Mouse (Mus musculus): Measurements from ENCODE around the gene Spag5. TPM values are rescaled to one million over a fixed set of nuclear protein-coding genes. Genes with fewer than 3 reads are reported as not detected.
A peak's percentile ranks its signal among the peaks of the same experiment; 100 is the strongest.

The Spag5 gene
- polyA plus RNA-seq, 1 experiment from 2014 or later: 41.8 TPM

DNA sequence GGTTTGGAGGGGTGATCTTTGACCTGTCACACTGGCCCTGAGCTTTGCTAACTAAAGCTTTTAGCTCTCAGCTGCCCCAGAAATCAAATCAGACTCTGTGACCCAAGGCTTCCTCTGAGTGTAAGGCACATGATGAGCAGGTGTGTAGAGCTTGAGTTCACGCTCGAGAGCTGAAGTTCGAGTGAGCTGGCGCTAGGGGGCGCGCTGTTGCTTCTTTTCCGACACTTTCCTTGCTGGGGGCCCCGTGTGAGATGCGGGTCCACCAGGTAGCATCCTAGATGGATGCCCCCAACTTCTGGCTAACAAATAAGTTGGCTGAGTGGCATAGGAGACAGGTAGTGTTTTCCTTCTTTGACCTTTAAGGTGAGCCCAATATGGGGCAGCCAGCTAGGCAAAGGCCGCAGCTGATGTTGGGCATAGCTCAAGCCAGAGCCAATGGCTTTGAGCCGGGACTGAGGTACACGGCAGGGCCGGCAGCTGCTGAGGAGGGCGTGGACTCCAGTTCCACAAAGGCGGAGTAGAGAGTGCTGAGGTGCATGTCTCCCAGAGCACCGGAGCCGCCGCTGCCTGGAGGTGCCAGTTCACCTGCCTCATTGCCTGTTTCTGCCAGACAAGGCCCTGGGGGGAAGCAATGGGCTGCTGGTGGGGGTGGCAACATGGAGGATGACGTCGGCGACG lies 57.1 kb downstream of the Spag5 start:
- no peaks in the 10 kb centered on the region for H3K36me3 ChIP-seq (ENCODE audit: poor library complexity, severe bottlenecking)
- ATAC-seq: no peak
- H3K27ac ChIP-seq: no peak overlapping the region
- no peaks in the 10 kb centered on the region for H3K27me3 ChIP-seq
- WGBS: 13% methylated on average over 22 of the region's 22 CpGs
- no peak overlapping the region for H3K4me3 ChIP-seq
- no peak overlapping the region for H3K4me2 ChIP-seq
- no peak overlapping the region for H3K9ac ChIP-seq
- H3K4me1 ChIP-seq: 0 out of 2 replicates have a peak, but pooled peaks cover 4% of the 10 kb centered on the region
- no peaks in the 10 kb centered on the region for H3K9me3 ChIP-seq (replicated peaks)

GRCm38 (mm10) chr11:78360125-78360788 lies 58.9 kb downstream of the Spag5 start:
- H3K4me1 ChIP-seq: 0 out of 2 replicates have a peak, but pooled peaks cover 4% of the 10 kb centered on the region
- H3K36me3 ChIP-seq (ENCODE audit: poor library complexity, severe bottlenecking): no peaks in the 10 kb centered on the region
- H3K4me2 ChIP-seq: peak overlapping the region; percentile 48
- H3K4me3 ChIP-seq: peak overlapping the region; percentile 23
- no peak overlapping the region for H3K9ac ChIP-seq
- H3K27me3 ChIP-seq: no peaks in the 10 kb centered on the region
- ATAC-seq: peak; percentile 63
- WGBS: 14% methylated on average over 13 of the region's 13 CpGs
- no peaks in the 10 kb centered on the region for H3K9me3 ChIP-seq (replicated peaks)
- H3K27ac ChIP-seq: no peak overlapping the region

DNA sequence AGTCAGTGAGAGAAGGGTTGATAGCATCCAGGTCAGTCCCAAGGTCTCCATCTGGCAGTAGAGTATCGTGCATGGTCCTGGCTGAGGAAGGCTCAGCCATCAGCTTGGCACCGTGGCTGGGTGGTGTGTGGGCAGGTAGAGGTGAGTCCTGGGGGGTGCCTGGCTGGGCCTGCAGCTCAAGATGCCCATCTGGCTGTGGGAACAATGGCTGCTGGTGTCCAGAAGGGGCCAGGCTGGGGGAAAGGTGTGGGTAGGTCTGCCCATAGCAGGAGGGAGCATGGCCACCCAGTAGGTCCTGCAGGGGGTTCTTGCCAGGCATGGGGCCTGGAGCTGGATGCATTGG lies 59.4 kb downstream of the Spag5 start:
- Histone ChIP-seq H3K27ac (no peak overlapping the region), H3K4me1 (0 out of 2 replicates have a peak, but pooled peaks cover 4% of the 10 kb centered on the region), H3K27me3 (no peaks in the 10 kb centered on the region), H3K4me3 (no peak overlapping the region), H3K9ac (no peak overlapping the region), H3K4me2 (0 out of 2 replicates have a peak overlapping the region, but pooled peaks have one; percentile 48), H3K9me3 (replicated peaks) (no peaks in the 10 kb centered on the region), H3K36me3 (ENCODE audit: poor library complexity, severe bottlenecking) (no peaks in the 10 kb centered on the region)
- 73% methylated on average over 2 of the region's 2 CpGs for WGBS
- ATAC-seq: peak; percentile 24; the same call in 1 of the 2 replicates

DNA sequence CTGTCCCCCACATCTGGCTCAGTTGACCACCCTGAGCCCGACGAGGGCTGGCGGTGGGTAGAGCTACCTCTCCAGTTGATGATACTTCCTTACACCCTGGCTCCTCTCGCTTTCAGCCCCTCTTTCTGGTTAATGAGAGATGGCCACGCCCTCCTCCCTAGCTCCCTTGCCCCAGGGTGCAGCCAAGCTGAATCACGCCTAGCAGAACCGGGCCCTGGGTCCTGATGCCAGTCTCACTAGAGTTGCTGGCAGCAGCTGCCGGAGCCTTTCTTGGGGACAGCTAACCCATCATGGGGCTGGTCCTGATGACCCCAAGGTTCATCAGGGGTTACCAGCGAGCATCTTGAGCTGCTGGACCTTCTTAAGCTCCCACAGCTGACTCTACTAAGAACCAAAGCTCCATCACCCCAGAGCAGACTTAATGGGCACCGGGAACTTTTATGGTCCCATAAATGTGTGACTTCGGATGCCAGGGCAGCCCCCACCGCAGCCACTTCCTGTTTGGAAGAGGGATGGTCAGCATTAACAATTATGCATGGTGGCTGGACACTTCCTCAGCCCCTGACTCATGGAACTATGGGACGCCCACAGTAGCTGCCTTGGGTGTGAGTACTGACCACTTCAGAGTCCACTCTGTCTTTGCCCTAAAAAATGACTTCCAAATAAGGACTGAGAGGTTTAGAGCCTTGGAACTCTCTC lies 62.1 kb downstream of the Spag5 start:
- no peak overlapping the region for H3K4me3 ChIP-seq
- 84% methylated on average over 13 of the region's 13 CpGs for WGBS
- H3K36me3 ChIP-seq (ENCODE audit: poor library complexity, severe bottlenecking): no peaks in the 10 kb centered on the region
- H3K9ac ChIP-seq: no peak overlapping the region
- H3K4me1 ChIP-seq: 0 out of 2 replicates have a peak, but pooled peaks cover 4% of the 10 kb centered on the region
- H3K27ac ChIP-seq: no peak overlapping the region
- no peaks in the 10 kb centered on the region for H3K27me3 ChIP-seq
- H3K9me3 ChIP-seq (replicated peaks): no peaks in the 10 kb centered on the region
- ATAC-seq: no peak
- no peak overlapping the region for H3K4me2 ChIP-seq

GRCm38 (mm10) chr11:78364103-78364502 lies 62.8 kb downstream of the Spag5 start:
- Histone ChIP-seq H3K4me3 (no peak overlapping the region), H3K4me2 (no peak overlapping the region), H3K4me1 (0 out of 2 replicates have a peak, but pooled peaks cover 4% of the 10 kb centered on the region), H3K9ac (no peak overlapping the region), H3K27me3 (no peaks in the 10 kb centered on the region), H3K9me3 (replicated peaks) (no peaks in the 10 kb centered on the region), H3K27ac (no peak overlapping the region), H3K36me3 (ENCODE audit: poor library complexity, severe bottlenecking) (no peaks in the 10 kb centered on the region)
- WGBS: 59% methylated on average over 8 of the region's 8 CpGs
- no peak for ATAC-seq

DNA sequence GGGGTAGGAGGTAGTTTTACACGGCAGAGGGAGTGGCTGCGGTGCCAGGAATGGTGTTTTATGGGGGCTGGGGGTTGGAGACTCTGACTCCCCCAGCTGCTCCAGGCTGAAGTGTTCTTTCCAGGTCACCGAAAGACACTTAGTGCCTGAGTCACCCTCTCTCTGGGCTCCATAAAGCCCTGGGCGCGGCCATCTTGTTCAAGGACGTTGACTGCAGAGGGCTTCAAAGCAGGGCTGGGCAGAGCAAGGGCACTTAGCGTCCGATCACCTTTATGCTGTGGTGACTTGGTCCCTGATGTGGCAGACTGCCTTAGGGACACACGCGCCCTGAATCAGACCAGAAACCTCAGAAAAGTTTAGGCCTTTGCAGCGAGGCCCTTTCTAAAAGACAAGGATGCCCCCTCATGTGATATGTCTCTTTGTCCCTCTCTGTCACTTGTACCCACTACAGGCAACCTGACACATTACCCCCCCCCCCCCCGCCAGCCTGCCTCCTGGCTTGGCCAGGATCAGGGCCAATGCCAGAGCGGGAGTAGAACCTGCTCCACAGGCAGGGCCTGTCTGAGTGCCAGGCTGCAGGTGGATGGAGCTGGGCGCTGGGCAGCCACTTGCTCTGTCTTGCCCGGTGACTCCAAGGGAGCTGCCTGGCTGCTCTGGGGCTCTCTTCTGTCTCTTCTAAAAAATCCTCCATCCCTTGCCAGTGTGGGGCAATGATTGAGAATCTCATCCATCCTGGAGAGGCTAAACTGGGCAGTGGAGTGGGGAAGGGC lies 66.3 kb downstream of the Spag5 start:
- no peak for ATAC-seq
- H3K4me2 ChIP-seq: no peak overlapping the region
- H3K9me3 ChIP-seq (replicated peaks): no peaks in the 10 kb centered on the region
- H3K4me3 ChIP-seq: no peak overlapping the region
- H3K9ac ChIP-seq: no peak overlapping the region
- H3K27ac ChIP-seq: no peak overlapping the region
- no peaks in the 10 kb centered on the region for H3K36me3 ChIP-seq (ENCODE audit: poor library complexity, severe bottlenecking)
- no peaks in the 10 kb centered on the region for H3K27me3 ChIP-seq
- 91% methylated on average over 15 of the region's 15 CpGs for WGBS
- H3K4me1 ChIP-seq: no peaks in the 10 kb centered on the region

GRCm38 (mm10) chr11:78370389-78370788 lies 69.1 kb downstream of the Spag5 start:
- ATAC-seq: no peak
- Histone ChIP-seq H3K36me3 (ENCODE audit: poor library complexity, severe bottlenecking) (no peaks in the 10 kb centered on the region), H3K4me1 (no peaks in the 10 kb centered on the region), H3K27me3 (no peaks in the 10 kb centered on the region), H3K27ac (no peak overlapping the region), H3K4me3 (no peak overlapping the region), H3K9ac (no peak overlapping the region), H3K9me3 (replicated peaks) (no peaks in the 10 kb centered on the region), H3K4me2 (no peak overlapping the region)
- WGBS: 65% methylated on average over 1 of the region's 1 CpGs

GRCm38 (mm10) chr11:78371711-78372110 lies 70.4 kb downstream of the Spag5 start:
- ATAC-seq: no peak
- Histone ChIP-seq H3K4me1 (no peaks in the 10 kb centered on the region), H3K9me3 (replicated peaks) (no peaks in the 10 kb centered on the region), H3K4me3 (no peak overlapping the region), H3K27ac (no peak overlapping the region), H3K9ac (no peak overlapping the region), H3K36me3 (ENCODE audit: poor library complexity, severe bottlenecking) (no peaks in the 10 kb centered on the region), H3K27me3 (no peaks in the 10 kb centered on the region), H3K4me2 (no peak overlapping the region)
- 88% methylated on average over 11 of the region's 11 CpGs for WGBS

Other genes with a start within 250 kb of the Spag5 start
- 33.0 and 36.6 TPM in 2 replicates for gene Eral1, start 221.1 kb upstream of the Spag5 start, polyA plus RNA-seq (2015; fragmentation: Nextera tagmentation; extraction: Ambion mirVana)
- gene Fam222b, start 206.9 kb upstream of the Spag5 start, polyA plus RNA-seq (2015; fragmentation: Nextera tagmentation; extraction: Ambion mirVana): 22.1 and 23.7 TPM in 2 replicates
- gene Traf4, start 135.9 kb upstream of the Spag5 start, polyA plus RNA-seq (2015; fragmentation: Nextera tagmentation; extraction: Ambion mirVana): 114 and 121 TPM in 2 replicates
- 5.4 and 8.7 TPM in 2 replicates for gene Nek8, start 124.9 kb upstream of the Spag5 start, polyA plus RNA-seq (2015; fragmentation: Nextera tagmentation; extraction: Ambion mirVana)
- 4.7 and 7.6 TPM in 2 replicates for gene Tlcd1, start 124.8 kb upstream of the Spag5 start, polyA plus RNA-seq (2015; fragmentation: Nextera tagmentation; extraction: Ambion mirVana)
- 970 and 1,119 TPM in 2 replicates for gene Rpl23a, start 117.9 kb upstream of the Spag5 start, polyA plus RNA-seq (2015; fragmentation: Nextera tagmentation; extraction: Ambion mirVana)
- 39.7 and 42.1 TPM in 2 replicates for gene Rab34, start 113.1 kb upstream of the Spag5 start, polyA plus RNA-seq (2015; fragmentation: Nextera tagmentation; extraction: Ambion mirVana)
- 1.3 and 1.6 TPM in 2 replicates for gene Proca1, start 108.1 kb upstream of the Spag5 start, polyA plus RNA-seq (2015; fragmentation: Nextera tagmentation; extraction: Ambion mirVana)
- gene Sdf2, start 55.8 kb upstream of the Spag5 start, polyA plus RNA-seq (2015; fragmentation: Nextera tagmentation; extraction: Ambion mirVana): 62.7 and 64.1 TPM in 2 replicates
- 24.9 and 29.4 TPM in 2 replicates for gene Supt6, start 55.5 kb upstream of the Spag5 start, polyA plus RNA-seq (2015; fragmentation: Nextera tagmentation; extraction: Ambion mirVana)
- gene 2610507B11Rik, start 39.8 kb upstream of the Spag5 start, polyA plus RNA-seq (2015; fragmentation: Nextera tagmentation; extraction: Ambion mirVana): 61.8 and 73.0 TPM in 2 replicates
- gene BC030499, start 10.7 kb upstream of the Spag5 start, polyA plus RNA-seq (2015; fragmentation: Nextera tagmentation; extraction: Ambion mirVana): 0.18 and 0.35 TPM in 2 replicates
- gene Aldoc, start 21.4 kb downstream of the Spag5 start, polyA plus RNA-seq (2015; fragmentation: Nextera tagmentation; extraction: Ambion mirVana): 135 and 142 TPM in 2 replicates
- 55.0 and 62.0 TPM in 2 replicates for gene Pigs, start 26.9 kb downstream of the Spag5 start, polyA plus RNA-seq (2015; fragmentation: Nextera tagmentation; extraction: Ambion mirVana)
- 68.7 and 70.2 TPM in 2 replicates for gene Unc119, start 42.0 kb downstream of the Spag5 start, polyA plus RNA-seq (2015; fragmentation: Nextera tagmentation; extraction: Ambion mirVana)
- not detected in 2 replicates for gene Foxn1, start 85.0 kb downstream of the Spag5 start, polyA plus RNA-seq (2015; fragmentation: Nextera tagmentation; extraction: Ambion mirVana)
- gene Slc13a2, start 120.7 kb downstream of the Spag5 start, polyA plus RNA-seq (2015; fragmentation: Nextera tagmentation; extraction: Ambion mirVana): not detected in 2 replicates
- gene Slc46a1, start 164.2 kb downstream of the Spag5 start, polyA plus RNA-seq (2015; fragmentation: Nextera tagmentation; extraction: Ambion mirVana): 15.7 and 16.2 TPM in 2 replicates
- gene Sarm1, start 196.2 kb downstream of the Spag5 start, polyA plus RNA-seq (2015; fragmentation: Nextera tagmentation; extraction: Ambion mirVana): 34.6 and 36.2 TPM in 2 replicates
- 38.4 and 53.3 TPM in 2 replicates for gene Vtn, start 197.6 kb downstream of the Spag5 start, polyA plus RNA-seq (2015; fragmentation: Nextera tagmentation; extraction: Ambion mirVana)
- gene Sebox, start 201.9 kb downstream of the Spag5 start, polyA plus RNA-seq (2015; fragmentation: Nextera tagmentation; extraction: Ambion mirVana): 0.14 and 0.36 TPM in 2 replicates
- 85.9 and 86.6 TPM in 2 replicates for gene Tmem199, start 210.6 kb downstream of the Spag5 start, polyA plus RNA-seq (2015; fragmentation: Nextera tagmentation; extraction: Ambion mirVana)
- gene Poldip2, start 210.7 kb downstream of the Spag5 start, polyA plus RNA-seq (2015; fragmentation: Nextera tagmentation; extraction: Ambion mirVana): 170 and 176 TPM in 2 replicates
- gene Tnfaip1, start 234.8 kb downstream of the Spag5 start, polyA plus RNA-seq (2015; fragmentation: Nextera tagmentation; extraction: Ambion mirVana): 65.6 and 71.9 TPM in 2 replicates
- 92.2 and 114 TPM in 2 replicates for gene Ift20, start 234.8 kb downstream of the Spag5 start, polyA plus RNA-seq (2015; fragmentation: Nextera tagmentation; extraction: Ambion mirVana)
- gene Tmem97, start 249.2 kb downstream of the Spag5 start, polyA plus RNA-seq (2015; fragmentation: Nextera tagmentation; extraction: Ambion mirVana): 45.9 and 49.0 TPM in 2 replicates

Measured in forebrain, embryonic 13.5 days (tissue).